Mouse (Mus musculus) urinary bladder, postnatal 25 days (tissue): Measurements from ENCODE around the gene Met.

ENCODE experiments used
- DNase-seq: peaks from one replicate; pipeline ENCODE4 v3.0.0; 2022; ENCODE audit warnings: low spot score

Met gene

GRCm38 (mm10) chr6:17491502-17491901 is 27.9 kb downstream of the Met start:
- no peak for DNase-seq

- no peak for DNase-seq
Observed at GRCm38 (mm10) chr6:17492062-17492461, 28.5 kb downstream of the Met start.

GRCm38 (mm10) chr6:17495413-17495812 is 31.8 kb downstream of the Met start:
- no peak for DNase-seq

- no peak for DNase-seq
Observed at GRCm38 (mm10) chr6:17497366-17497765, 33.8 kb downstream of the Met start.

DNA sequence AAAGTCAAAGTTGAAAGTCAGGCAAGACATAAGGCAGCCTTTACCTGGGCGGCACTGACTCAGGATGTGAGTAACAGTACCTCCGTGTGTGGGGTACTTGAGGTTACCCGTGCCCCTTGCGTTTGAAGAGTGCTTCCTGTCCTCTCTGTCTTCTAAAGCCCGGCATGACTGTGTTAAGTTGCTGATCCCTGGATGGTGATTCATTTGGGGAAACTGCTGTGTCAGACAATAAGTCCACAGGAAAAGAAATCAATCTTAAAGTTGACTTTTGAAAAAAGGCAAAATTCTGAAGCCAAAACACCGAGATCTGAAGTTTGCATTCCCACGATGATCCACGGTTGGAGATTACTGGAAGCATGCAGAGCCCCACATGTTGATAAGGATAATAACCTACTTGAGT is 35.2 kb downstream of the Met start:
- no peak for DNase-seq

GRCm38 (mm10) chr6:17501440-17501839 is 37.8 kb downstream of the Met start:
- no peak for DNase-seq

- DNase-seq = no peak
Observed at GRCm38 (mm10) chr6:17502311-17502710, 38.7 kb downstream of the Met start.

- no peak for DNase-seq
Observed at GRCm38 (mm10) chr6:17503724-17504123, 40.1 kb downstream of the Met start.

GRCm38 (mm10) chr6:17505530-17505929 is 41.9 kb downstream of the Met start:
- no peak for DNase-seq

DNA sequence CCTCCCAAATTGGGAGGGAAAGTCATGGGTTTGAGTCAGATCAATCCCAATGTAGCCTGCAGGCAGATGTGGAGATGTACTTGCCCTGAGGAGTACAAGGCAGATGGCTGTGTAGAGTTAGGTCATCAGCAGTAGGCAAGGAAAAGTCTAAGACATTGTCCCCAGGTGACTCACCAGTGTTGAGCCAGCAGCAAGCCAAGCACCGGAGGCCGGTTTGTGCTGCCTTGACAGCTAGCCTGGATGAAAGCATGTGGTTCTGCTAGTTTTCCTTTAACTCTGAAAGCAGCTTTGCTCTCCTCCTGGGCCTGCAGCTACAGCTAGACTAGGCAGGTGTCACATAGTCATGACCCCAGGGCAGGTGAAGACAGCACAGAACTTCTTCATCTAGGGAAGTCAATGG is 43.2 kb downstream of the Met start:
- DNase-seq = peak; percentile 42

DNA sequence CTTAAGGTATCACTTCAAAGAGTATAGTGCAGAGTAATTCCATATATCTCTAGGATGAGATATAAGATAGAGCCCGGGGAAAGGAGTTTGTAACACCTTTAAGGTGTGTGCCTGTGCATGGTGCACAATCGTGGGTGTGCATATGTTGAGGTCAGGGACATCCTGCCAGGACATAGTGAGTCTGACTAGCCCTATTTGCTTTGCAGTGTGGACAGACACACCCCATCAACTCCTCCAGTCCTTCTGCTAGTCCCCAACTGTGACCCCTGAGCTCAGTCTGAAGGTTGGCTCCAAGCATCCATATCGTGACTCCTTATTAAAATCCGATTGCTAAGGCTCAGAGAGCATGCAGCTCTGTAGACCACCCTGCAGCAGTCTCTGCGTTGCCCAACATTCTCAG is 44.6 kb downstream of the Met start:
- DNase-seq = no peak

- no peak for DNase-seq
Observed at GRCm38 (mm10) chr6:17508604-17509372, 45.2 kb downstream of the Met start.

GRCm38 (mm10) chr6:17513381-17513780 is 49.8 kb downstream of the Met start:
- DNase-seq = no peak

GRCm38 (mm10) chr6:17515775-17516460 is 52.3 kb downstream of the Met start:
- no peak for DNase-seq

GRCm38 (mm10) chr6:17521901-17522717 is 58.5 kb downstream of the Met start:
- no peak for DNase-seq

DNA sequence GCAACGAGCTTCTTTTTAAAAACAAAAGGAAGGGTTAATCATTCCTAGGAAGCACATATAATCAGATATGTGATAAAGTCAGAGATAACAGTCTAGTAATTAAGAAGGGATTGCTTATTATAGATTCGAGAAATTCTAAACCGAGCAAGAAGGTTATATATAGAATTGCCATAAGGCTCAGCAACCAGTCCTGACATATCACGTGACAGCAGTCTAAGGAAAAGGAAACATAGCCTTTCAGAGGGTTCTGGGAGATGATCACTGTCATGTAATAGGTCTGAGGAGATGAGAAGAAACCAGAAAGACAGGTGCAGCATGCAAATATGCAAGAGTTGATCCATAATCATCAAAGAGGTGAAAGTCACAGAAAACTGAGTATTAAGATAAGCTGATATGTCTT is 59.3 kb downstream of the Met start:
- no peak for DNase-seq

GRCm38 (mm10) chr6:17529490-17530269 is 66.1 kb downstream of the Met start:
- DNase-seq = no peak

DNA sequence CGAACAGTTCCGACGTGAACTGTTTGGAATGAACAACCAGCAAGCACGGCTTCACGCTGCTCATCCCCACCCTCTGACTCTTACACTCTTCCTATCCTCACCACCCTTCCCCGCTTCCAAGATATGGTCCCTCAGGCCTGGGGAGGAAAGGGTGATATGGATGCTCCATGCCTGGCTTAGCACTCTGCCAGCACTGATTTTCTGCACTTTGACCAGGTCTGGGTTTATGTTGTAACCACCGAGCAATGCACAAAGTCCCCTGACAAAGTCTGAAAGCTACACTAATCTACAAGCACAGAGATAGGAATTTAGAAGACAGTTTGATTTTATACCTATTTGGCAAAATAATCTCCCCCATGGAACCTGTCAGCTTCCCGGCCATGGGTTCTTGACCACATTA is 78.0 kb downstream of the Met start:
- no peak for DNase-seq

DNA sequence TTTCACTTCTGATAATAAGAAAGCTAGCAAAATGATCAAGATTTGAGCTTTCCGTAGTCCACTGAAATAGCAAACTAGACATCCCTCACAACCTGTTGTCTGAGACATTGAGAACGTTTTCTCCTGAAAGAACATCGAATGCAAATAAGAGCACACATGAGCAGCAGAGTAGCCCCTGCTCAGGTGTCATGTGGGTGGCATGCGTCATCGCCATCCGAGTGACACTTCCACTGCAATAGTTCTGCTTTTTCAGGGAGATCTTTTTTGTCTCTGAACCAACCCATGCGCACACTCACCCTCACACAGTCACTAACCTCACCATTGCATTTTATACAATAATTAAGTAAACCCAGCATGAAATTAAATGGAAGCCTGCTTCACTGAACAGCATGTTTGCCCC is 78.8 kb downstream of the Met start:
- no peak for DNase-seq

- DNase-seq = no peak
Observed at GRCm38 (mm10) chr6:17545480-17545879, 81.9 kb downstream of the Met start.

DNA sequence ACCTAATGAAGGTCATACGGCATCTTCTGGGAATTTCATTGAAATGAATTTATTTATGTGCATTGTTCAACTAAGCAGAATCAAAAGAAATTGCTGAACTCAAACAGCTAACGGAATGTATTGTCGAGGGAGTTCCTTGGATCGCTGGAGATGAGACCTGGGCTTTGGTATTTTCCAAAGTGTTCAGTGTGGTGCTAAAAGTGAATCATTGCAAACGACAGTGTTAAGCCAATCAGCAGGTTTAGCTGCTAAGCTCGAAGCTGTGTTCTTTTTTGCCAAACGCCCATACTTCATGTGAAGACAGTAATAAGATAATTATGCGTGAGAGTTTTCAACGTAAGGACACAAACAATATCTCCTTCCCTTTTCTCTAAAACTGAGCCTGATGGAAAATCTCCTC is 82.7 kb downstream of the Met start:
- no peak for DNase-seq

- DNase-seq = no peak
Observed at GRCm38 (mm10) chr6:17546825-17547224, 83.2 kb downstream of the Met start.
